Mouse (Mus musculus) lung, postnatal 0 days (tissue): ENCODE results near the gene Bdp1. TPM values are rescaled to one million over a fixed set of nuclear protein-coding genes. Genes with fewer than 3 reads are reported as not detected.

Experiments
- ATAC-seq: fragments of 200-750 bp; cut with Nextera tagmentation; 2 replicates; pipeline ENCODE4 v1.8.0; 2017; ENCODE audit warnings: moderate library complexity
- DNase-seq: peaks from one replicate; pipeline ENCODE4 v3.0.0-alpha.2; 2016; ENCODE audit warnings: low spot score
- H3K27ac ChIP-seq: fragments of 300-500 bp; sonication (generic); 2 replicates; pipeline ENCODE4 v1.5.1; 2014; ENCODE audit warnings: antibody characterized with exemption, mild to moderate bottlenecking, low read length, mixed read lengths
- H3K27me3 ChIP-seq: fragments of 300-500 bp; sonication (generic); replicated peaks from 2 replicates; pipeline ENCODE4 v1.6.1; 2014; ENCODE audit warnings: low read length, mixed read lengths; ENCODE audit not compliant: insufficient read depth
- H3K36me3 ChIP-seq: fragments of 300-500 bp; sonication (generic); 2 replicates; pipeline ENCODE4 v1.6.1; 2014; ENCODE audit warnings: low read length, mixed read lengths; ENCODE audit not compliant: insufficient read depth
- H3K4me1 ChIP-seq: fragments of 300-500 bp; sonication (generic); 2 replicates; pipeline ENCODE4 v1.6.1; 2014; ENCODE audit warnings: antibody characterized with exemption, low read depth, low read length, mixed read lengths; ENCODE audit not compliant: insufficient read depth
- H3K4me2 ChIP-seq: fragments of 300-500 bp; sonication (generic); replicated peaks from 2 replicates; pipeline ENCODE4 v1.6.1; 2014; ENCODE audit warnings: low read depth, mild to moderate bottlenecking, low read length, moderate library complexity, mixed read lengths
- H3K4me3 ChIP-seq: fragments of 300-500 bp; sonication (generic); 2 replicates; pipeline ENCODE4 v1.5.1; 2014; ENCODE audit warnings: low read depth, low read length
- H3K9ac ChIP-seq: fragments of 300-500 bp; sonication (generic); replicated peaks from 2 replicates; pipeline ENCODE4 v1.6.1; 2014; ENCODE audit warnings: low read depth, mild to moderate bottlenecking
- H3K9me3 ChIP-seq: fragments of 300-500 bp; sonication (generic); 2 replicates; pipeline ENCODE4 v1.6.1; 2016; ENCODE audit warnings: low read length, mixed read lengths
- CTCF ChIP-seq: IDR thresholded peaks from 2 replicates; pipeline ENCODE4 v1.5.1; 2016; ENCODE audit warnings: antibody characterized with exemption, mild to moderate bottlenecking
- EP300 ChIP-seq: IDR thresholded peaks from 2 replicates; pipeline ENCODE4 v1.6.1; 2016; ENCODE audit warnings: antibody characterized with exemption, mild to moderate bottlenecking, control low read depth
- WGBS: fragments of 180-500 bp; shearing (Covaris S2); extraction: QIAGEN DNeasy Blood & Tissue Kit; methylation state at CpG from one replicate; pipeline ENCODE4 v1.1.7; 2014; 5-methylcytosine and 5-hydroxymethylcytosine counted together
- polyA plus RNA-seq: library from polyadenylated mRNA; unstranded; fragments of >200 nt; fragmentation: Nextera tagmentation; extraction: Ambion mirVana; gene quantifications from 2 replicates; pipeline ENCODE4 v1.2.1, GENCODE M21; 2015

Gene Bdp1
- polyA plus RNA-seq, 1 experiment from 2014 or later: 22.5 TPM

GRCm38 (mm10) chr13:99983320-99983719, 120.5 kb downstream of the Bdp1 start:
- no peak for DNase-seq
- H3K27ac ChIP-seq: no peak overlapping the region

GRCm38 (mm10) chr13:99979406-99979805, 124.5 kb downstream of the Bdp1 start:
- no peak overlapping the region for H3K27ac ChIP-seq
- WGBS: 57% methylated on average over 2 of the region's 2 CpGs
- no peak overlapping the region for H3K4me2 ChIP-seq
- no peak for TF ChIP-seq CTCF
- TF ChIP-seq EP300: no peak
- no peak overlapping the region for H3K9ac ChIP-seq
- no peaks in the 10 kb centered on the region for H3K9me3 ChIP-seq
- DNase-seq (no peak), ATAC-seq (no peak)
- no peak overlapping the region for H3K4me3 ChIP-seq
- no peaks in the 10 kb centered on the region for H3K4me1 ChIP-seq
- H3K36me3 ChIP-seq: no peaks in the 10 kb centered on the region; the same call in 1 of the 2 replicates
- H3K27me3 ChIP-seq: no peaks in the 10 kb centered on the region

More at GRCm38 (mm10) chr13:99983320-99983719, 120.5 kb downstream of the Bdp1 start:
- Histone ChIP-seq H3K27me3 (no peaks in the 10 kb centered on the region), H3K4me3 (no peak overlapping the region), H3K9me3 (no peaks in the 10 kb centered on the region), H3K36me3 (no peaks in the 10 kb centered on the region; the same call in 1 of the 2 replicates), H3K9ac (no peak overlapping the region), H3K4me2 (no peak overlapping the region), H3K4me1 (no peaks in the 10 kb centered on the region)
- 95% methylated on average over 1 of the region's 1 CpGs for WGBS
- 0 out of 2 replicates have a peak, but pooled peaks have one; percentile 5 for TF ChIP-seq CTCF
- TF ChIP-seq EP300: no peak
- no peak for ATAC-seq

GRCm38 (mm10) chr13:99970089-99970488, 133.8 kb downstream of the Bdp1 start:
- no peaks in the 10 kb centered on the region for H3K27me3 ChIP-seq
- ATAC-seq (no peak), DNase-seq (no peak)
- no peaks in the 10 kb centered on the region for H3K36me3 ChIP-seq
- H3K9ac ChIP-seq: no peak overlapping the region
- H3K4me3 ChIP-seq: no peak overlapping the region
- TF ChIP-seq CTCF: no peak
- TF ChIP-seq EP300: no peak
- no peaks in the 10 kb centered on the region for H3K9me3 ChIP-seq
- no peaks in the 10 kb centered on the region for H3K4me1 ChIP-seq
- whole genome bisulfite sequencing: 86% methylated on average over 5 of the region's 5 CpGs
- no peak overlapping the region for H3K27ac ChIP-seq
- H3K4me2 ChIP-seq: no peak overlapping the region

Other genes with a start within 250 kb of the Bdp1 start
- gene Cartpt, start 203.0 kb downstream of the Bdp1 start, polyA plus RNA-seq: 0.27 and 0.64 TPM in 2 replicates
- 23.2 and 23.9 TPM in 2 replicates for gene Mccc2, start 88.4 kb downstream of the Bdp1 start, polyA plus RNA-seq
- 61.6 and 82.2 TPM in 2 replicates for gene Serf1, start 3.9 kb upstream of the Bdp1 start, polyA plus RNA-seq
- gene Smn1, start 20.8 kb upstream of the Bdp1 start, polyA plus RNA-seq: 20.5 and 23.0 TPM in 2 replicates
- gene Naip2, start 98.0 kb upstream of the Bdp1 start, polyA plus RNA-seq: 0.84 and 1.3 TPM in 2 replicates
- 0.67 and 0.81 TPM in 2 replicates for gene Naip5, start 142.3 kb upstream of the Bdp1 start, polyA plus RNA-seq
- gene Naip6, start 213.6 kb upstream of the Bdp1 start, polyA plus RNA-seq: 0.19 and 0.38 TPM in 2 replicates